Mouse (Mus musculus): Measurements from ENCODE around the gene Dync1i1. TPM values are rescaled to one million over a fixed set of nuclear protein-coding genes. Genes with fewer than 3 reads are reported as not detected.

Dync1i1 gene
- 0.20 and 0.44 TPM in 2 replicates for polyA plus RNA-seq (2012; rRNA removed; ENCODE audit: low replicate concordance)

DNA sequence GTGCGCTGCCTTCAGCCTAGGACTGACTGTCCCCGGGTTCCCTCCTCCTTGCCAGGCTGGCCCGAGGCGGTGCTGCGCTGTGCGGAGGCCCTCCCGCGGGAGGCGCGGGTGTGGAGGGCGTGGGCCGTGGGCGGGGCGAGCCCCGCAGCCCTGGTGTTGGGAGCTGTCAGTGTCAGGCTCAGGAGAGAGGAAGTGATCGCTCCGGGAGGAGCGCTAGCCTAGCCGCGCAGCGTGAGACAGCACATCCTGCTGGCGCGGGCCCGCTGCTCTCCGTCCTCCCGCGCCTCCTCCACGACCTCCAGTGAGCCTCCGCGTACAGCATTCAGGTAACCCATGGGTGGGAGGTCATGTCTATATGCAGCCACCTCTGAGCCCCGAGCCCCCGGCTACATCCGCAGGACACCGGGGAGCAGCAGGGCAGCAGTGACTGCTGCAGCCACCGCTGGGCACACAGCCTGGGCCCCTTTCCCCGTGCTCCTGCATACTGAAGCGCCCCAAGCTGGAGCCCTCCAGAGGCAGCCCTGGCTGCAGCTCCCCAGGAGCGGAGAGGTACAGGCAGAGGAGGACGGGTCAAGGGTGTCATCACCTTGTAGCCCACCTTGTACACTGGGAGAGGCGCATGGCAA, at the start of gene Dync1i1:
Gene Dync1i1 (plus strand): TSS at position 29 of the 626 bp plus-strand sequence.

Other genes with a start within 250 kb of the Dync1i1 start
- 86.1 and 195 TPM in 2 replicates for gene Pdk4, start 229.3 kb upstream of the Dync1i1 start, polyA plus RNA-seq (2012; rRNA removed; ENCODE audit: low replicate concordance)